Mouse (Mus musculus): Measurements from ENCODE around the gene St6galnac3. TPM values are rescaled to one million over a fixed set of nuclear protein-coding genes. Genes with fewer than 3 reads are reported as not detected.

Gene St6galnac3
- polyA plus RNA-seq, 1 experiment: 13.6 TPM

DNA sequence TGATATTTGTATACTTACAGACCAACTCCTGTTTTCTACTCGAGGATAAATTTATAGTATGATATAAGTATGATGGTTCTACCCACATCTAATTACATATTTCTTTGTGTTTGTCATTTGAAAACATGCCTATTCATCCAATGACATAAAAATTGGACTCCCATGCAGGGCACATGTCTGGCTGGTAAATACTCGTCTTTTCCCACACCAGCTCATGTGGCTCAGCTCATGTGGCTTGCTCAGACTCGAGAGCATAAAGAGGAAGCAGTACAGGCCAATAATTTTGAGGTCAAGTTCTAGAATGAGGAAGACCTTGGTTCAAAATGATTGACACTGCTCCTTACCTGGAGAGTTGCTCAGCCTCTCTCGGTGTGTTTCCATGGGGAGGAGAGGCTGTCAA, 416.6 kb downstream of the St6galnac3 start:
- no peak for TF ChIP-seq CTCF (IDR thresholded peaks at IDR 0.05; ENCODE audit: control insufficient read depth, insufficient read depth, low read length)
- TF ChIP-seq POLR2A (IDR thresholded peaks at IDR 0.05; ENCODE audit: borderline replicate concordance, control insufficient read depth, low read depth, low read length): no peak
- 38% methylated on average over 4 of the region's 4 CpGs for WGBS
- no peak overlapping the region for H3K27ac ChIP-seq (ENCODE audit: control insufficient read depth, insufficient read depth, low read depth, low read length, poor library complexity)
- H3K4me3 ChIP-seq (replicated peaks; ENCODE audit: control insufficient read depth, low read depth, low read length): no peak overlapping the region
- H3K4me1 ChIP-seq (ENCODE audit: control insufficient read depth, insufficient read depth, low read length): no peaks in the 10 kb centered on the region

DNA sequence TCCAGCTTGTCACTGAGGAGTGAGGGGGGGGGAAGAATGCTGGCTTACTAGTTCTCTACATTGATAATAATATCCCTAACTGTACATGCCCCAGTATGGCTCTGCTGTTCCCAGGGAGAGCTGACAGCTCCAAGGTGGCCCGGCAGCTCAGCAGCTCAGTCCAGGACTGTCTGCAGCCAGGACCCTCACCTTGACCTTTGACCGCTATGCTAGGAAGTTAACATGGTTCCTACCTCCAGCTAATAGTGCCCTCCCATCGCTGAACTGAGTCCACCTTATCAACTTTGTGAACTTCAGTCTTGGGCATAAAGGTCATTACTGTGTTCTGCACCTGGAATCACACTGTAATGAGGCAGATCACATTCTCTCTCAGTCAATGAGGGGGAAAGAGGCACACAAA, 419.8 kb downstream of the St6galnac3 start:
- Histone ChIP-seq H3K4me1 (ENCODE audit: control insufficient read depth, insufficient read depth, low read length) (no peaks in the 10 kb centered on the region), H3K4me3 (replicated peaks; ENCODE audit: control insufficient read depth, low read depth, low read length) (no peak overlapping the region), H3K27ac (ENCODE audit: control insufficient read depth, insufficient read depth, low read depth, low read length, poor library complexity) (no peak overlapping the region)
- no peak for TF ChIP-seq POLR2A (IDR thresholded peaks at IDR 0.05; ENCODE audit: borderline replicate concordance, control insufficient read depth, low read depth, low read length)
- no peak for TF ChIP-seq CTCF (IDR thresholded peaks at IDR 0.05; ENCODE audit: control insufficient read depth, insufficient read depth, low read length)
- WGBS: 83% methylated on average over 3 of the region's 3 CpGs

DNA sequence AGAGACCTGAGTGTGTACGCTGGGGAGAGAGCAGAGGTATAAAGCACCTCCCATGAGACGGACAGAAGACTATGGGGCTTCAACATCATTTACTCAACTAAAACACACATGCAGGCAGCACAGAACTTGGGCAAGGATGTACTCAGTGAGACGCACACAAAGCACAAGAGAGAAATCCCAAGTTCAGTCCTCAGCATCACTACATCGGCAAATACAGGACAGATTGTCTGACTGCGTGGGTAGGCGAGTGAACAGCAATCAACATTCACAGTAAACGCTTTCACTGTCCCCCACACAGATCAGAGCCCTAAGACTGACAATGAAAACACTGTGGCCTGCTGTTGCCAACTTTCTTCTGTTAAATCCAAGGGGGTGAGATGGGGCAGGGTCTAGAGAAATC, 422.6 kb downstream of the St6galnac3 start:
- TF ChIP-seq POLR2A (IDR thresholded peaks at IDR 0.05; ENCODE audit: borderline replicate concordance, control insufficient read depth, low read depth, low read length) (no peak), CTCF (IDR thresholded peaks at IDR 0.05; ENCODE audit: control insufficient read depth, insufficient read depth, low read length) (no peak)
- H3K4me1 ChIP-seq (ENCODE audit: control insufficient read depth, insufficient read depth, low read length): no peaks in the 10 kb centered on the region; the same call in 1 of the 2 replicates
- no peak overlapping the region for H3K27ac ChIP-seq (ENCODE audit: control insufficient read depth, insufficient read depth, low read depth, low read length, poor library complexity)
- no peak overlapping the region for H3K4me3 ChIP-seq (replicated peaks; ENCODE audit: control insufficient read depth, low read depth, low read length)
- whole genome bisulfite sequencing: 90% methylated on average over 7 of the region's 7 CpGs

DNA sequence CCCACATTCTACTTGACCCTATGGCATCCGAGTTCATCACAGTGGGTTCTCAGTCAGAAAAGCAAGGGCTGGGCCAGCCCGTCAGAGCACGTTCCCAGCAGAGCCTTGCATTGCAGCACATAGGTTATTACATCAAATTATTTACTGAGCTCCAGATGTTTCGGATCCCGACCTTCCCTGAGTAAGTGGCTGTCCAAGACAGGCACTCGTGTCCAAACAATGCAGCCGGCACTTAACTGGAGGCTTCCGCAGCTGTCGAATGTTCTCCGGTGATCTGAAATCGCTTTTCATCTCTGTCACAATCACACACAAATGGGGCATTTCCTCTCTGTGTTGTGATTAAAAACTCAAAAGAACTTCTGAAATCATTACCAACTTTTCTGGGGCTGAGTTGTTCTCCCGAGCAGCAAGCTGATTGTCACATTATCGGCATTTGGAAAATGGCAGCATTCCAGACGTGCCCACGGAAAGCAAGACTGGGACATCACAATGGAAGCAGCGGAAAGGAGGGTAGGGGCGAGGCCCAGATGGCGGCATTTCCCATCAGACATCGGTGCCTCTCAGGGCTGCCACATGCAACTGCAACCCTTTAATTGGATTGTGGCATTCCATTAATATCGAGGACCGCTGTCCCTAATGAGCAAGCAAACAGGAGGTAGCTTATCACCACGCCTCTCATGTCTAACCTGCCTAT, 428.5 kb downstream of the St6galnac3 start:
- Histone ChIP-seq H3K4me3 (replicated peaks; ENCODE audit: control insufficient read depth, low read depth, low read length) (no peak overlapping the region), H3K27ac (ENCODE audit: control insufficient read depth, insufficient read depth, low read depth, low read length, poor library complexity) (no peak overlapping the region), H3K4me1 (ENCODE audit: control insufficient read depth, insufficient read depth, low read length) (no peaks in the 10 kb centered on the region; the same call in 1 of the 2 replicates)
- WGBS: 87% methylated on average over 22 of the region's 22 CpGs
- TF ChIP-seq CTCF (IDR thresholded peaks at IDR 0.05; ENCODE audit: control insufficient read depth, insufficient read depth, low read length) (no peak), POLR2A (IDR thresholded peaks at IDR 0.05; ENCODE audit: borderline replicate concordance, control insufficient read depth, low read depth, low read length) (no peak)

DNA sequence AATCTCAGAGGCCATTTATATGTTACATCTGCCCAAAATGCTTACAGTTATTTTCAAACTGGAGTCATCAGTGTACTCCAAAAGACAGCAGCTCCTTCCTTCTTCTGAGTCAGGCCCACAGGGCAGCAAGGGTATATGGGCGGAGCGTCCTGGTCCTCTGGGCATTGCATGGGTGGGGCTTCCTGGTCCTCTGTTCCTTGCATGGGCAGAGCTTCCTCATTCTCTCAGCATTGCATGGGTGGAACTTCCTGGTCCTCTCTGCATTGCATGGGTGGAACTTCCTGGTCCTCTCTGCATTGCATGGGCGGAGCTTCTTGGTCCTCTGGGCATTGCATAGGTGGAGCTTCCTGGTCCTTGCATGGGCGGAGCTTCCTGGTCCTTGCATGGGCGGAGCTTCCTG, 432.1 kb downstream of the St6galnac3 start:
- H3K4me3 ChIP-seq (replicated peaks; ENCODE audit: control insufficient read depth, low read depth, low read length): no peak overlapping the region
- H3K4me1 ChIP-seq (ENCODE audit: control insufficient read depth, insufficient read depth, low read length): no peaks in the 10 kb centered on the region; the same call in 1 of the 2 replicates
- WGBS: 81% methylated on average over 5 of the region's 5 CpGs
- no peak overlapping the region for H3K27ac ChIP-seq (ENCODE audit: control insufficient read depth, insufficient read depth, low read depth, low read length, poor library complexity)
- TF ChIP-seq POLR2A (IDR thresholded peaks at IDR 0.05; ENCODE audit: borderline replicate concordance, control insufficient read depth, low read depth, low read length): no peak
- TF ChIP-seq CTCF (IDR thresholded peaks at IDR 0.05; ENCODE audit: control insufficient read depth, insufficient read depth, low read length): no peak

DNA sequence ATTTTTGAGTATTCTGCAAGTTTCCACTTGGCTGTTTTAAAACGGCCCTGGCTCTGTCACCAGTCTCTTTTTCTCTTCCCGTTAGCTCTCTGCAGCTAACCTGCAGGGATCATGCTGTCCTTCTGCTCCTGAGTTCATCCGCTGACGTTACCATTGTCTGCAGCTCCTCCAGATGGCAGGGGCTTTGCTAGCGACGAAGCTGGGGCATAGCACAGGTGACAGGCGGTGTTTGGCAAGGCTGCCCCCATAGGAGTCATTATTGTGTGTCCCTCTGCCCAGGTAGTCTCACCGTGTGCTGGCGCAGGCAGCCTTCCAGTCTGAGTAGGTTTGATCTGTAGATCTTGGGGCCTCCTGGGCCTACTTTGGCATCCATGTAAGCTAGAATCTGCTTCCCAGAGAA, 432.6 kb downstream of the St6galnac3 start:
- TF ChIP-seq CTCF (IDR thresholded peaks at IDR 0.05; ENCODE audit: control insufficient read depth, insufficient read depth, low read length) (no peak), POLR2A (IDR thresholded peaks at IDR 0.05; ENCODE audit: borderline replicate concordance, control insufficient read depth, low read depth, low read length) (no peak)
- Histone ChIP-seq H3K4me1 (ENCODE audit: control insufficient read depth, insufficient read depth, low read length) (no peaks in the 10 kb centered on the region), H3K4me3 (replicated peaks; ENCODE audit: control insufficient read depth, low read depth, low read length) (no peak overlapping the region), H3K27ac (ENCODE audit: control insufficient read depth, insufficient read depth, low read depth, low read length, poor library complexity) (no peak overlapping the region)
- 87% methylated on average over 9 of the region's 9 CpGs for WGBS

DNA sequence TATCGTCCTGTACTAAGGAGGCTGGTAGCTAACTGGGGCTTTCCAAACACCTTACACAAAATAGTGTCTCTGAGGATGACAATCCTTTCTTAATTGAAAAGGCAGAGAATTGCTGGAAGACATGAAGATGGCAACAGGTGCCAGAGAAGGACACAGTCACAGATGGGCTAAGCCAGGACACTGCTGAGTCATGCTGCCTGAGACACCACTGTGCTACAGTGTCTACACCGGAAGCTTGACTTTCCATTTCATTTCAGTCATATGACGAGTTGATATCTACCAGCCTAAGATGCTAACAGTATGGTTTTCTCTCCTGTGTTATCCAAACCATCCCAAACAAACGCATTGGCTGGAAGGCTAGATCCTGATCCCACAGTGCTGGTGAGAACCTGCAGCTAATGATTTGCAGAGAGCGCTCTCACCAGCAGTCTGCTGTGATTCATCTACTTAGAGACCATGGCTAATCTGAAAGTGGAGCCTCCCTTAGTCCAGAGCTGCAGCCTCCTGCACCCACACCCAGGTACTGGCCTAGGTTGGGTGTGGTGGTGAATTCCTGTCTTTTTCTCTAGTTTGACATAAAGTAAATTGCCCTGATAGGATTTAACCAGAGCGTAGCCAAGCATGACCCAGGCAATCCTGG, 433.4 kb downstream of the St6galnac3 start:
- Histone ChIP-seq H3K4me1 (ENCODE audit: control insufficient read depth, insufficient read depth, low read length) (no peaks in the 10 kb centered on the region), H3K27ac (ENCODE audit: control insufficient read depth, insufficient read depth, low read depth, low read length, poor library complexity) (no peak overlapping the region), H3K4me3 (replicated peaks; ENCODE audit: control insufficient read depth, low read depth, low read length) (no peak overlapping the region)
- TF ChIP-seq POLR2A (IDR thresholded peaks at IDR 0.05; ENCODE audit: borderline replicate concordance, control insufficient read depth, low read depth, low read length) (no peak), CTCF (IDR thresholded peaks at IDR 0.05; ENCODE audit: control insufficient read depth, insufficient read depth, low read length) (no peak)
- 83% methylated on average over 6 of the region's 6 CpGs for WGBS

DNA sequence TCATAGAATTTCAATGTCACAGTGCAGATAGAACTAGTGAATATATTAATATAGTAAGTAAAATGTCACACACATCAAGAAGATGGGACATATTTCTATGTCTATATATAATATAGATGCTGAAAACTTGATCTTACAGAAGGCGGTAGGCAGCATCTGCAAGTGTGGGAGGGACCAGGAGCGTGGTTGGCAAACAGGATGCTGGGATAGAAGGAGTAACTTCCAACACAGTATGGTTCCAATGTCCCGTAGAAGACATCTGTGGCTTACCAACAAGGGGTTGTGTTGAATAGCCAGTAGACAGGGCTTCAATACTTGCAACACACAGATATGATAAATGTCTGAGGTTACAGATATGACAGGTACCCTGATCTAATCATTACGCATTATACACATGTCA, 435.0 kb downstream of the St6galnac3 start:
- 86% methylated on average over 4 of the region's 4 CpGs for WGBS
- Histone ChIP-seq H3K27ac (ENCODE audit: control insufficient read depth, insufficient read depth, low read depth, low read length, poor library complexity) (no peak overlapping the region), H3K4me3 (replicated peaks; ENCODE audit: control insufficient read depth, low read depth, low read length) (no peak overlapping the region), H3K4me1 (ENCODE audit: control insufficient read depth, insufficient read depth, low read length) (no peaks in the 10 kb centered on the region)
- TF ChIP-seq POLR2A (IDR thresholded peaks at IDR 0.05; ENCODE audit: borderline replicate concordance, control insufficient read depth, low read depth, low read length) (no peak), CTCF (IDR thresholded peaks at IDR 0.05; ENCODE audit: control insufficient read depth, insufficient read depth, low read length) (no peak)

All from bone marrow, adult 2 months (tissue).